Mouse (Mus musculus) layer of hippocampus, postnatal 25 days (tissue): ENCODE results near the gene Pax1. TPM values are rescaled to one million over a fixed set of nuclear protein-coding genes. Genes with fewer than 3 reads are reported as not detected.

Experiments used
- DNase-seq, 2 experiments: peaks; one replicate each; pipeline ENCODE4 v3.0.0; 2022; ENCODE audit warnings: mixed read lengths in 2 of 2, low spot score in 1 of 2; ENCODE audit errors: extremely low spot score in 1 of 2
- total RNA-seq, 2 experiments: library from RNA; stranded (reverse); gene quantifications; 2 replicates each; pipeline ENCODE4 v1.2.3; 2021

Gene Pax1
- total RNA-seq, 2 experiments from 2014 or later, result not detected

DNA sequence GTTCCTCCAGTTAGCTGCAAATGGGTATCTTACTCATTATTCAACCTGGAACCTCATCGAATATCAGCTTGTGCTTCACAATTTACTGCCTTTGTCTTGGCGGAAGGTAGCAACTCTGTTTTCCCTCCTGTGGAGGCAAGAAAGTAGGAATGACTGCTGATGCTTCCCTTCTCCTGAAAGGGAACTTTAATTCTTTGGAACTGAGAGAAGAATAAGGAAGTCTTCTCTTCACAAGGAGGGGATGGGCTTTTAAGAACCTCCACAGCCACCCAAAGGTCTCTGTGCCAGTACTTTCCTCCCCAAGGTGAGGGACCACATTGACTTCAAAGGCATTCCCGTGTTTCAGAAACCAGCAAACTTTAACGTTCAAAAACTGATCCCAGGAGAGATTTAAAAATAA, 10.1 kb downstream of the Pax1 start:
- no peak for DNase-seq

DNA sequence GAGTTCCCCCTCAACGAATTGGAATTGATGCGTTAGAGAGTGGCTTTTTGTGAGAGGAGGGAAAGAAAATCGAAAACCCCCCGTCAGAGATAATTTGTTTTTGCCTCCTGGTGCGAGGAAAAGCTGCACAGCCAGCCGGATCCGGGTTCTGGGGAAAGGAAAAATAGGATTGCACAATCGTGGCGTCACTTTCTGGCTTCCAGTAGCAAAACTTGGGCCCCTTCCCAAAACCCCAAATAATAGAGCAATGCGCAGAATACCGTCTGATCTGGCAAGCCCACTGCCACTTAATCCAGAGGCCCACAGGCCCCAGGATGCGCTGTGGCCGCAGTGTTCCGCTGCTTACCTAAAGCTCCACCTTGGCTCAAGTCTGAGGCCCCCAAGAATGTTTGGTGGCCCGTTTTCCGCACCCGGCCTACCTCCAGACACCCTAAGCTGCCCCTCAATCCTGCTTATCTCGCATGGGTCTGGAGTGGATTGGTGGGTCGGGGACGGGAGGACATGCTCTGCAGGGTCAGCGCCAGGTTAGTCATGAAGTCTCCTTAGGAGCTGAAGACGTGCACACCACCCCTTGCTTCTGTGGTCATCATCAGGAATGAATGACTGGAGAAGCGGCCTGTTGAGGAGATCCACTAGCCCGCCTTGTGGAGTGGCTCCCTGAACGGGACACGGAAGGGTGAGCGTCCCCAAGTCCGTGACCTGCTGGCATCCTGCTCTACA, 11.4 kb downstream of the Pax1 start:
- DNase-seq, result no peak

DNA sequence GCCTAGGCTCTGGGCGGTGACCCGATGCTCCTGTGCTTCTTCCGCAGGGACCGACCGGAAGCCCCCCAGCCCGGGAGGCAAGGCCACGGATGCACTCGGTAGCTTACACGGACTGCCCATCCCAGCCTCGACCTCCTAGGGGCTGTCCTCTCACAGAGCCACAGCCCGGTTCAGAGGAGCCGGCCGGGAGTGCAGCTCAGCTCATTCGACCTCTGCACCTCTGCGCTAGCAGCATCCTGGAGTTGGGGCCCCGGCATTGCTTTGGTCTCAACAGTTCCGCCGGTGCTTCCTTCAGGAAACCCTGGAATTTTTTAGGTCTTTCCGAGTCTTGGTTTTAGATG, 11.9 kb downstream of the Pax1 start:
- no peak for DNase-seq

DNA sequence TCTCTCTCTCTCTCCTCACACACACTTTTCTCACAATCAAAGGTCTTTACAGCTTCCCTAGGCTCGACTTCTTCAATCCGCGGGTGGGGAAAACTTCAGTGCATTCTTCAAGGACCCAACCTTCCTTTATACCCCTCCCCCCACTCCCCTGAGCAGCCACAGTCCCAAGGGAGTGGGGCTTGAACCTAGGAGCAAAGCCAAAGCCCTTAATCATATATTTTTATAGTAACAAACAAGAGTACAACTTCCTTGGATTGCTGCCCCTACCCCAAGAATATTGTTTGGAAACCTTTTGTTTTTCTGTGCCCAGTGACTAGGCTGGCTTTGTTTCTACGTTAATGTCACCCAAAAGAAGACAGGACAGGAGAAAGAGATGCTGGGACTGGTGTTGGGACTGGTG, 12.5 kb downstream of the Pax1 start:
- DNase-seq, result no peak

DNA sequence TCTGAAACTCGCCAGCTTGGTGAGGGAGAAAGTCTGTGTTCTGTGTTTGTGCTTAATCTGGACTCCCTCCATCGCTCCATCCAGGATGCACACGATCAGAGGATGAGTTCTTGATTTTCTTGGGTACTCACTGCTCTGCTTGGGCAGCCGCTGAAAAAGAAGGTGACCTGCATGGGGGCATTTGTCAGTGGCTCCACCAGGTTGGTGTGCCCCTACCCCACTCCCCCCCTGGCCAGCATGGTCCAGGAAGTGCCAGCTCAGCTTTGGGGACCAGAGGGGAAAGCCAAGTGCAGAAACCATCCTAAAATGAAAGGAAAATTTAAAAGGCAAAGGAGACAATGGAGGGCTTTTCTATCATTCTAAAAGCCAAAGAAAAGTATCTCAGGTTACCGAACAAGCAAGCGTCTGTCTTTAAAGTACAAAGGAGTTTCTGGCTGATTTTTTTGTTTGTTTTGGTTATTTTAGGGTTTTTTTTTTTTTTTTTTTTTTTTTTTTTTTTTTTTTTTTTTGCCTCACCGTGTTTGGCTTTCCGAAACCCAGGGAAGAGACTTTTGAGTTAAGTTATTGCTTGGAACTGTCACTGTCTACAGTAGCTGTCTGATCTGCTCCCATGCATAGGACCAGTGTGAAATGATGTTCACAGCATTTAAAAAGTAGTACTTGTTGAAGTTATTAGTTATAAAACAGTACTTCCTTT, 13.4 kb downstream of the Pax1 start:
- no peak for DNase-seq

DNA sequence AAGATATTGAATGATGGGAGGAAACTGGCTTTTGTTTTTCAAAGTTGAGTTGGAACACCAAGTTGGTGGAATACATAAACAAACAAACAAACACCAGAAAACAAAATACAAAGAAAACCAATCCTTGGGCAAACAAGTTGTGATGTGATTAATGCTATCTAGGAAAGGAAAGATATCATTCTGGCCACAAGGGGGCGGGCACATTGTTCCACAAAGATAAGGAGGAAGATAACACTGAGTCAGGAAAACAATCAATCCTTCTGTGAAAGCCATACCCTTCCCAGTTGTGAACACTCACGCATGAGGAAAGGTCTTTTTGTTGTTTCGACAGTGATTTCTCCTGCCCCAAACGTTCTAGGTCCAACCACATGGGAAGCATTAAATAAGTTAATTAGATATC, 17.2 kb downstream of the Pax1 start:
- DNase-seq, result peak in 1 of 2 experiments; percentile 83

DNA sequence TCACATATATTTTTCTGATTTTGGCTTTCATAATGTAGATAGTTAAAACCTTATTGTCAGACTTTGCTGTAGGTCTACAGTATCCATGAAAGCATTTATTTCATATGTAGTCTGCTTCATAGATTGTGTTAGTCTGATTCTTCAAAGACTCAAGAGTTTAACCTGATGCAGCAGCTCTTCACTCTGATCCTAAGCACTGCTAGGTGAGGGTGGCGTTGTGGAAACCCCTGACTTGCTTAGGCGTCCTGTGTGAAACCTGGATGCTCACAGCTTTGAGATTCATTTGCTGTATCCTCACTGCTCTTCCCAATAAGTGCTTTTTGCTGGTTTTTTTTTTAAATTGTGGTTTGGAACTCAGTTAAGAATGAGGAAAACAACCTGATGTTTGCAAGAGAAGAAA, 21.6 kb downstream of the Pax1 start:
- DNase-seq, result no peak

DNA sequence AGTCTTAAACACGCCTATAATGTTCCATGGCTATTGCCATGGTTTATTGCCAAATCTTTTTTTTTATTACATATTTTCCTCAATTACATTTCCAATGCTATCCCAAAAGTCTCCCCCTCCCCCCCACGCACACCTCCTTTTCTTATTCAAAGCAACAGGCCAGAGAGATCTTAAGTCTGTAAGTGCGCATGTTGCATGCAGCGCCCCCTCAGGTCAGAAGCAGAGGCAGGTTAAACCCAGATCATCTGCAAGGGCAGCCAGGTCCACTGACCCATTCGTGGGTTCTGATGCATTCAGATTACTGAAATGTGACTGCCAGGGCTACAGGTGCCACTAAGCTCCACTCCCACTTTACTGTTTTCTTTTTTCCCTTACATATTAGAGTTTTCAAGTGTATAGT, 25.2 kb downstream of the Pax1 start:
- DNase-seq, result no peak

DNA sequence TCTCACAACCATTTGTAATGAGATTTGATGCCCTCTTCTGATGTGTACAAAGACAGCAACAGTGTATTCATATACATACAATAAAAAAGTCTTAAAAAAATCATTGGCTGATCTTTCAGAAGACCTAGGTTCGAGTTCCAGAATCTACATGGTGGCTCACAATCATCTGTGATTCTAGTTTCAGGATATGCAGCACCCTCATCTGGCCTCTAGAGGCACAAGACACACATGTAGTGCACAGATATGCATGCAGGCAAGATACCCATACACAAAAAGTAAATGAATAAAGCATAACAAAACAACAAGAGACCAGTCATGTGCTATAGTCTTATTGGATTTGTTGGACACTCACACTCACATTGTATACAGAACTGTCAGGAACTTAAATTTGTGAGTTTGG, 47.6 kb downstream of the Pax1 start:
- no peak for DNase-seq

DNA sequence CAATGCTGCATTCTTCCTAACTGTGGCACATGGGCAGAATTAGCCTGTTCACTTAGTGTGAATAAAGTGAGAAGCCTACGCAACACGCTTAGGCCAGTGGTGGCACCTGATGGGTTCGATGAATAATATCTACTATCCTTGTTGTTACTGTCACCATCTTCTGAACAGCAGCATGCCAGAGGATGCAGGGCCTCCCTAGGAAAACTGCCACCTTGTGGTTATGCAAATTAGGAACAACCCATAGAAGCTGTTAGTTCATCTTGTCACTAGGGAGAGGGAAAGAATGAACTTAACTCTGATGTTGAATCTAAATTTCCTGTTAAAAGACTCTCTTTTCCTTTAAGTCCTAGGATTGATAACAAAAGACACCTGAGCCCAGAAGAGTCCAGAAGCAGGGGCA, 53.3 kb downstream of the Pax1 start:
- DNase-seq, result no peak

DNA sequence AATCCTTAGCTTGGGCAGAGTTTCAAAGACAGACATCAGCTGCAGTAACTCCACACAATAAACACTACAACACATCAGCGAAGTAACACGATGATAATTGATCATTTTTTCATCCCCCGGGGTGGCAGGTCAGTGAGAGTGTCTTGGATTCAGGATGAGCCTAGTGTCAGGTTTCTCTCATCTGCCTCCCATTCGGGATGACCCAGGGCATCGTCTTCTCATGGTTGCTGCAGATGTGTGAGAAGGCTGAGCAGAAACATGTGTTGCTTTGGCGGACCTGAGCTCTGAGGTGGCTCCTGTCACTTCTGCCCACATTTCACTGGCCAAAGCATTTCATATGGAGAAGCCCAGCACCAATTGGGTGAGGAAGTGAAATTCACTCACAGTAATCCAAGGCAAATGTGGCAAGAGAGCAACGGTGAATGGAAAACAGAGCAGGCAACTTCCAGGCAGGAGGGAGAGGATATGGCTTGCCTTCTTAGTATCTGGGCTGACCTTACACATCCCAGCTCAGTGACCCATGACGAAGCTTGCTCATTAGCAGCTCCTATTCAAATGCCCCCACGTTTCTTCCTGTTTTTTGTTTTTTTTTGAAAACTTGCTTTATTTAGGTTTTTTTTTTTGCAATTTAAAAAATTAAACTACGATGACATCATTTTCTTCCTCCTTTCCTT, 63.0 kb downstream of the Pax1 start:
- DNase-seq, result no peak

DNA sequence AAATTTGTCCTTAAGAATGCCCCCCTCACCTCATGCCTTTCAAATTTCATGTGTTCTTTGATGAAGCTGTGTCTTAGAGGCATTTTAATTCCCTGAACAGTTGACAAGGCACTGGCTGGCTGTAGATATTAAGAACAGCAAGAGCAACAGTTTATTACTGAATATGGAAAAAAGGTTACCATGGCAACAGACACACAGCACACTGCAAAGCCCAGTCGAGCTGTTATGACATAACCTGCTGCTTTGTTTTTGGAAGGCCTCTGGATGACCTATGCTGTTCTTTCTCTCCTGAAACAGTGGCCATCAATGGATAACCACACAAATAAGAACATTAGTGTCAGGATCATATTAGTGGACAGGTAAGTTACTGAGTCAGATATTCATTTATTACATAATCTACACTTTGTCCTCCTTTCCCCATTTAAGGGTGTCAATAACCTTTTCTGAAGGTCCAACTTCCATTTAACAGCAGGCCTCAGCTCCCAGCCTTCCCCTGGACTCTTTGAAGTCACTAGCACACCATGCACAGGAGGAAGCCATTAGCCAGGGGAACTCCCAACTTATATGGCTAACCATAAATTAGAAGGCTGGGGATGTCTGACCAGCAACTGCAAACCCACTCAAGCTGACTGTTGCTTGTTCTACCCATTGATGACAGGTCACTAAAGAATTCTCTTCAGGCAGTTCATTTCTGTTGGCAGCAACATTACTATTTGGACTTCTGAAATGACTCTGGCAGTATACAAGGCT, 68.1 kb downstream of the Pax1 start:
- no peak for DNase-seq

DNA sequence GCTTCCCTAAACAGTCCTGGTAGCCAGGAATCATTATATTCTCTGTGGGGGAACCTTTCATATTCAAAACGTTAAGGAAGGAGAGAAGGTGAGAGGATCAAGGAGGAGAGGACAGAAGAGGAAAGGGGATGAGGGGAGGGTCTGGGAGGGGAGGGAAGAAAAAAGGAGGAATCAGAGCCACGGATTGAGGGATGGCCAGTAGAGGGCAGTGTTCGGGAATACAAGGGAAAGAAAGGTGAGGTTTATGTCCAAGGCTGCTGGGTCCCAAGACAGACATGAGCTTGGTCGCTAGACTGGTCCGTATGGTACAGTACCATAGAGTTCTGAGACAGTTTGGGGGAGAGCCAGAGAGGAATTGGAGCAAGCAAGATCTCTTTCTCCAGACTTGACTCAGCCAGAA, 71.4 kb downstream of the Pax1 start:
- DNase-seq, result peak in 1 of 2 experiments; percentile 57

Other genes starting within 250 kb of the Pax1 start
- gene Nkx2-2, start 167.7 kb upstream of the Pax1 start, total RNA-seq, result 1 to 10 TPM; 8.9 to 9.5 TPM